Mouse (Mus musculus): ENCODE results near the gene Gpatch4.
A peak's percentile ranks its signal among the peaks of the same experiment; 100 is the strongest.

The Gpatch4 gene

DNA sequence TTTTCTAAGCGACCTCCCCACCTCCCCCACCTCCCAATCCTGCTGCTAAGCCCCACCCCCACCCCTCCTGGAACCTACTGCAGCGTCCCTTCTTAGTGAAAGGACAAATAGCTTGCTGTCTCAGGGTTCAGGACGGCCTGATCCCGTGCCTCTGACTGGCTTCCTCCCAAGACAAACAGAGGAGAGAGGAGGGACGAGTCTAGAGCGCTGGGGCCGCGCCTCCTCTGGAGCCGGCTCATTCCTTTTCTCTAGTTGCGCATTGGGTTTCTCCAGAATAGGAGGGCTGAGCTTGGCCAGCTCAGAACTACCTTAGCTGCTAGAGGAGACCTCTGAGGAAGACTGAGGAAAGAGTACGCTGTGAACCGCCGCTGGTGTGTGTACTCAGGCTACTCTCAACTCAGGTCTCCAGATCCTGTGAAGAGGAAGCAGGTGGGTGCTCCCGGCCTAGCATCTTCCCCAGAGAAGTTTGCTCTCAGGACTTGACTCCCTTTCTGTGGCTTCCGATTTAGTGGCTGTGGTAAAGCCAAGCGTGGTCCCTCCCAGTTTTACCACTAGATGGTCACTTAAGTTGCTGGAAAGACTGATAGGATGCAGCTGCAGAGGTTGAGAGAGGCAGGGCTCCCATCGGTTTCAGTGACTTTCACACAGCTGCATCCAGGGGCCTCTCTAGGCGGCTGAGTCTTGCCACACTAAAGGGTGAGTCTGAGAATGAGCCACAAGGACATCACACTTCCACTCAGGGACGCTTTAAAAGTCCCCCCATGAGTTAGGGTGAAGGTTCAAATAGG is 12.1 kb upstream of the Gpatch4 start:
- DNase-seq (ENCODE audit: low read depth, low spot score), result no peak

DNA sequence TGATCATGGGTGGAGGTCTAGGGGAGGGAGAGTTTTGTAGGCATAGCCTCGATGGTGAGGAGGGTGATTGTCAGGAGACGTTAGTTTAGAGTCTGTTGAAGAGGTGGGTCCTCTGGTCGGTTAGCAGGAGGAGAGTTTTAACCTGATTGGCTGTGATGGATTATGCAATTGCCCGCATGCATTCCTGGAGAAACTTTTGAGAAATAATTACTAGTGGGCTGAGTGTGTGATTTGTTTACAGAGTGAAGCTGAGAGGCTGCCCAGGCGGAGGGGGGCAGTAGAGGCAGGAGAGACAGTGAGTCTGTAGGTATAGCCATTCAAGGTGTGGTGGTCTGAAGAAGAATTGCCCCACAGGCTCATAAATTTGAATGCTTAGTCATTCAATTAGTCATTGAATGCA is 9.4 kb upstream of the Gpatch4 start:
- DNase-seq (ENCODE audit: low read depth, low spot score), result no peak

- DNase-seq (ENCODE audit: low read depth, low spot score), result no peak
These were observed 7.2 kb upstream of the Gpatch4 start for GRCm38 (mm10) chr3:88035561-88036293.

GRCm38 (mm10) chr3:88049532-88049931 is 6.6 kb downstream of the Gpatch4 start:
- DNase-seq (ENCODE audit: low read depth, low spot score), result no peak

DNA sequence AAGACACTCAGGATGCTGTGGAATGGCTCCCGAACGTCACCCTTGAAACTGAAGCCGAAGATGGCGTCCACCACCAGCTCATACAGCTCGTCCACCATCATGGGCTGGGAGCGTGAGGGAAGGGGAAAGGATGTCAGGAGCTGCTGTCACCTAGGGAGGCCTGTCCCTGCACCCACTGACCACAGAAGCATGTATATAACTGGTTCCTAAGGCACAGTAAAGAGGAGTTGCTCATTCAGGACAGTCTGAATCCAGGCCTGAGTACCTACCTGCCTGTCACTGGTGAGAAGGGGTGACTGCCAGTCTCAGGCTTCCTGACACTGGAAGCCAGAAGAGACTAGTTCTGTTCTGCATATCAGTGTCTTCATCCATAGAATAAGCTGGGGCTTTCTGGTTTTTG is 14.1 kb downstream of the Gpatch4 start:
- no peak for DNase-seq (ENCODE audit: low read depth, low spot score)

DNA sequence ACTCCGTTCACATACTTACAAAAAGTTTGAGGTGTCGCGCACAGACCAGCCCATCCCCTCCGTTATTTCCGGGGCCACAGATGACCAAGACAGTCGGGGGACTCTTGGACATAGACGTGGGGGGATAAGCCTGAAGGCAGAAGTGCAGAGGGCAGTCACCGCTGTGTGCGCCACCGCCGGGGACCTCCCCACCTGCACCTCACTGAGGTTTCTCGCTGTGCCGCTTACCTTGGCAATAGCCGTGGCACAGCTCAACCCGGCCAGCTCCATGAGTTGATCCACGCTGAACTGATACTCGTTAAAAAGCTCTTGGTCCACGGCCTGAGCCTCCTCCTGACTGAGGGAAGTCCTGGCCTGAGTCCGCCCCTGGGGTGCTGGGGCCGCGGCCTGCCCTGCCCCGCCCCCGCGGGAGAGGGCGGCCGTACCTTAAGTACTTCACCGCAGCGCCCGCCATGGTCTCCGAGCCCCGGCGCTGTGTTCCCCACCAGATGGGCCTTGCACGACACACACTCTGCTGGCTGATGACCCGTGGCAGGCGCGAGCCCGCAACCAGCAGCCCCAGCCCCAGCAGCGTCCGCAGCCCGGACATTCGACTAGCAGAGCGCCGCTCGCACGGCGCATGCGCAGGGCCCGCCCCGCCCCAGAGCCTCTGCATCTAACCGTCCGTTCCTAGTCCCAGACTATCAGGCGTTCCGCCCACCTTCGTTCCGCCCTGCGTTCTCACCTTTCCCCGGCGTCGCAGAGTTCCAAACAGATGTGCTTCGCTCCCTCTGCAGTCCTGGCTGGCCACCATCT is 15.2 kb downstream of the Gpatch4 start, which contains the start of gene Naxe:
Gene Naxe, minus strand, starts transcription at position 594 of the 795 bp plus-strand sequence.
- peak; percentile 82 for DNase-seq (ENCODE audit: low read depth, low spot score)

- no peak for DNase-seq (ENCODE audit: low read depth, low spot score)
These were observed 25.5 kb downstream of the Gpatch4 start for GRCm38 (mm10) chr3:88068386-88068785.

DNA sequence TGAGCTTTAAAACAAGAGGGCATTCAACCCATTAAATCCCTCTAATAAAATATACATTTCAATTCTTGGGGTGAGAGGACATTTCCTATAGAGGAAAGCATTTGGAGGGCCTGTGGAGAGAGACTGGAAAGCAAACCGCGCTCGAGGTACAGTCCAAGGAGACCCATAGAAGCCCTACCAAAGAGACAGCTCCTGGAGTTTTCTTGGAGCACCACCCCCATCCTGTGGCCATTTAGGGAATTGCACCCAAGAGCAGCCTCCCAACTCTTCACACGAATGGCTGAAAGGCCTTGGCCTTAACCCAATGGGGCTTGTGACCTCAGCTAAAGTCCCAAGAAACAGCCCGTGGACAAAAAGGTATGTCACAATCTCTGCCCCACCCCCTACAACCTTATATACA is 28.9 kb downstream of the Gpatch4 start:
- DNase-seq (ENCODE audit: low read depth, low spot score), result peak; percentile 81

GRCm38 (mm10) chr3:88073631-88074030 is 30.7 kb downstream of the Gpatch4 start:
- DNase-seq (ENCODE audit: low read depth, low spot score), result no peak

DNA sequence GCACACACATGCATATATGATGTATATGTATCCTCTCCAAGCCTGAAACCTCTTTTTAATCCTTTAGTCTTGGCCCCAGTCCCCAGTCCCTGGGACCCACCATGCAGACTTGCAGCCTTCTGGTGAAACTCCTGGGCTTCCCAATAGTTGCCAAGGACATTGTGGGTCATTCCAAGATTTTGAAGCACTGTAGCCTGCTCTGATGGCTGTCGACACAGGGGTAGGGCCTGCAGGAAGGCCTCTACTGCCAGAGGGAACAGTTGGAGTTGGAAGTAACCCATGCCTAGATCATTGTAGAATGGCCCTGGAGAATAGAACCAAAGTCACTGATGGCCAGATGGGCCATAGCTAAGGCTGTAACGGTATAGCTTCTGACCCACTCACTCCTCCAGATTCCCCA is 31.4 kb downstream of the Gpatch4 start:
- DNase-seq (ENCODE audit: low read depth, low spot score), result no peak

- DNase-seq (ENCODE audit: low read depth, low spot score), result no peak
These were observed 31.9 kb downstream of the Gpatch4 start for GRCm38 (mm10) chr3:88074766-88075165.

GRCm38 (mm10) chr3:88077441-88077840 is 34.5 kb downstream of the Gpatch4 start:
- DNase-seq (ENCODE audit: low read depth, low spot score), result no peak

GRCm38 (mm10) chr3:88078204-88078603 is 35.3 kb downstream of the Gpatch4 start, which contains the start of gene Ttc24:
Gene Ttc24 (minus strand): TSS chr3:88078304.
- DNase-seq (ENCODE audit: low read depth, low spot score), result no peak

GRCm38 (mm10) chr3:88081345-88082223 is 38.7 kb downstream of the Gpatch4 start, which contains the start of gene Iqgap3:
Gene Iqgap3 (plus strand): TSS chr3:88081971.
- peak; percentile 87 for DNase-seq (ENCODE audit: low read depth, low spot score)

DNA sequence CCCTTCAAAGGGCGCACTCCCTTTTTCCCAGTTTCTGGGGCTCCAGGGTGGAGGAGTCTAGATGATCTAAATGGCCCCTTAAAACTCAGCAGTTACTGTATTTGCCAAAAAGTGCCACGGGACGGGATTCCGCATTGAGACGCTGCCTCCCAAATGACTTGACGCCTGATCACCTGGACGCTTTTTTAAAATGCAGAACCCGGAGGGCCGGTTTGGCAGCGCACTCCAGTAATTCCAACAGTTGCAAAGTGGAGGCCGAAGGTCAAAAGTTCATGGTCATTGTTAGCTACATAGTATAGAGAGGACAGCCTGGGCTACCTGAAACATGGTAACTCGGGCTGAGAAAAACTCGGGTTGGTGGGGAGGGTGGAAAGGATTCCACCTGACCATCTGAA is 39.3 kb downstream of the Gpatch4 start:
- DNase-seq (ENCODE audit: low read depth, low spot score), result no peak

- DNase-seq (ENCODE audit: low read depth, low spot score), result no peak
These were observed 39.8 kb downstream of the Gpatch4 start for GRCm38 (mm10) chr3:88082663-88083062.

GRCm38 (mm10) chr3:88084001-88084400 is 41.1 kb downstream of the Gpatch4 start:
- DNase-seq (ENCODE audit: low read depth, low spot score), result no peak

DNA sequence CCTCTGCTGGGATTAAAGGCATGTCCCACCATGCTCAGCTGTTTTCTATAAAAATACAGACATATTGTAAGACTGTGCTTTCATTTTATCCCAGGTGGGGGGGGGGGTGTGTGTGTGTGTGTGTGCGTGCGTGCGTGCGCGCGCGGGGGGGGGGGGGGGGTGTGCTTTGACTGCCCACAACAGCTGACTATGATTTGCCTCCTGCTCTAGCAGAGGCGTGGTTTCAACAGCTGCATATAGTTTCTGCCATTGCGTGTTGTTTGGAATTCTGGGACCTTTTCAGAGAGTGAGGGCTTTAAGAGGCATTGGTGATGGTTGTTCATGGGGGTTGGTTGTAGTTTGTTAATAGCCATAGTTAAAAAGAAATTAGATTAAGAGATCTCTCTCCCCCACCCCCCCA is 42.6 kb downstream of the Gpatch4 start:
- DNase-seq (ENCODE audit: low read depth, low spot score), result no peak

- no peak for DNase-seq (ENCODE audit: low read depth, low spot score)
These were observed 44.8 kb downstream of the Gpatch4 start for GRCm38 (mm10) chr3:88087688-88088087.

DNA sequence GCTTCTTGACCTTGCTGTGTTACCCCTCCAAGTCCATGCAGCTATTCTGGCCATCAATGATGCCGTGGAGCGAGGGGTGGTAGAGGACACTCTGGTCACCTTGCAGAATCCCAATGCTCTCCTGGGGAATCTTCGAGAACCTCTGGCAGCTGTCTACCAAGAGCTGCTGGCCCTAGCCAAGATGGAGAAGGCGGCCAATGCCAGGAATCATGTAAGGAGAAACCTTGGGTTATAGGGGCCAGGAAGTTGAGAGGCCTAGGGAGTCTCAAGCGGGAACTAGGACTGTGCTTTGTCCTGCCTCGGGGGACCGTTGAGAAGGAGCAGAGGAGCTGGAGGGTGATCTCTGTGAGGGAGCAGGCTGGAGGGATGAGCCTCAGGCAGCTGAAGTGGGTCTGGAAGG is 47.2 kb downstream of the Gpatch4 start:
- no peak for DNase-seq (ENCODE audit: low read depth, low spot score)

DNA sequence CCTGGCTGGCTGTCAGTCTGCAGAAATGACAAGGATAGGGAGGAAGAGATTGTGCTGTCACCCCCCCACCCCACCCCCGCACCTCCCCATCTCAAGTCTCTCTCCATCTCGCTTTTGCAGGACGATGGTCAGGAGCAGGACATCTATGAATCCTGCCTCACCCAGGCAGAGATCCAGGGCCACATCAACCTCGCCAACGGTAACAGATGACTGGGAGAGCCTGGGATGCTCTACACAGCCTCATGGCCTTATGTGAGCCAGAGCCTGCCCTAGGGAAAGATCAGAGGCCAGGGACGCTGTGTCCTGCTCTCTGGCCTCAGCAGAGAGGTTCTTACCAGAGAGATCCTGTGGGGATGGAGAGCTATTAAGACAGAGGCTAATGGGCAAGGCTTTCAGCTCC is 47.7 kb downstream of the Gpatch4 start:
- no peak for DNase-seq (ENCODE audit: low read depth, low spot score)
